Mouse (Mus musculus) left cerebral cortex, adult 8-10 months (tissue): ENCODE data around the gene Olfr819. TPM values are rescaled to one million over a fixed set of nuclear protein-coding genes. Genes with fewer than 3 reads are reported as not detected.
"Not testable (repeated sequence)": the region's sequence is repeated elsewhere in the genome, so short reads cannot be mapped to it uniquely, and the experiment has no call there.

Experiments used
- DNase-seq, 2 experiments: peaks; one replicate each; pipeline ENCODE4 v3.0.0; 2022; ENCODE audit warnings: low spot score in 2 of 2
- total RNA-seq, 4 experiments: library from RNA; stranded (reverse); gene quantifications; 2 replicates each; pipeline ENCODE4 v1.2.4; 2022

The Olfr819 gene
- not detected for total RNA-seq

- not testable (repeated sequence) for DNase-seq
Observed at GRCm38 (mm10) chr10:129967166-129967565, at the start of gene Olfr819. Olfr819 (minus strand) TSS chr10:129967266.

GRCm38 (mm10) chr10:130012321-130012720 is 45.3 kb upstream of the Olfr819 start, which contains the start of gene Olfr820:
Olfr820 (plus strand) TSS chr10:130012621.
- DNase-seq: no peak

- not testable (repeated sequence) for DNase-seq
Observed at GRCm38 (mm10) chr10:130005366-130005765, 38.3 kb upstream of the Olfr819 start.

GRCm38 (mm10) chr10:130004104-130004503 is 37.0 kb upstream of the Olfr819 start:
- not testable (repeated sequence) for DNase-seq

DNA sequence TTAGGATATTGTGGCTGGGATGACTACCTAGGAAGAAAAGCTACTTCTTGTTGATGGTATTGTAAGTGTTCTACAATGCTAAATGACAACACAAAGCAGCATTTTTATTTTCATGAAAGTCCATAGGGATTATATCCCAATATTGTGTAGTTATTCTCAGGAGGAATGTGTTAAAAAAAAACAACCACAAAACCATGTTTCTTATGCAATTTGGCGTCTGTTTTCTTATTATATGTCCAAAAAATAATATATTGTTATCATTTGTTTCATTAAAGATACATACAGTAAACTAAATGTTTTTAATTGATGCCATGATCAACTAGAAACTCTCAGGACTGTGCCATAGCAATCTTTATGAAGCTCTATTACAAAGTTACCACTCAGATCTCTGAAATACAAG is 17.9 kb upstream of the Olfr819 start, which contains the start of gene Gm10310:
TSS of gene Gm10310 (minus strand) at position 101 of the 400 bp plus-strand sequence.
- DNase-seq: not testable (repeated sequence)

- DNase-seq: not testable (repeated sequence)
Observed at GRCm38 (mm10) chr10:129981867-129982266, 14.8 kb upstream of the Olfr819 start.

DNA sequence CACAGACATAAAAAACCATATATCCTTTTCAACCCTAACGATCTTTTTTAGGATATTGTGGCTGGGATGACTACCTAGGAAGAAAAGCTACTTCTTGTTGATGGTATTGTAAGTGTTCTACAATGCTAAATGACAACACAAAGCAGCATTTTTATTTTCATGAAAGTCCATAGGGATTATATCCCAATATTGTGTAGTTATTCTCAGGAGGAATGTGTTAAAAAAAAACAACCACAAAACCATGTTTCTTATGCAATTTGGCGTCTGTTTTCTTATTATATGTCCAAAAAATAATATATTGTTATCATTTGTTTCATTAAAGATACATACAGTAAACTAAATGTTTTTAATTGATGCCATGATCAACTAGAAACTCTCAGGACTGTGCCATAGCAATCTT is 9.0 kb upstream of the Olfr819 start, which contains the start of gene Olfr247:
TSS of gene Olfr247 (minus strand) at position 101 of the 400 bp plus-strand sequence.
- not testable (repeated sequence) for DNase-seq

GRCm38 (mm10) chr10:129972994-129973393 is 5.9 kb upstream of the Olfr819 start:
- not testable (repeated sequence) for DNase-seq

DNA sequence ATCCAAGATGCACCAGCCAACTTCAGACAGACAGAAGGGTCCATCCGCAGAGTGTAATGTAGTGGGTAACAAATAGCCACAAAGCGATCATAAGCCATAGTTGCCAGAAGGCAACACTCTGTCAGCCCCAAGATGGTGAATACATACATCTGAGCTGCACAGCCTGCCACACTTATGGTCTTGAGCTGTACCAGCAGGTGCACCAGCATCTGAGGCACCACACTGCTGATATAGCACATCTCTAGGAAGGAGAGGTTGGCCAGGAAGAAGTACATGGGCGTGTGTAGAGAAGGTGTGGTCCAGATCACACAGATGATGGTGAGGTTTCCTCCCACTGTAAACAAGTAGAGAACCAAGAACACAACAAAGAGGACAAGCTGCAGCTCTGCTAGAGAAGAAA is 834 bp downstream of the Olfr819 start:
- not testable (repeated sequence) for DNase-seq

DNA sequence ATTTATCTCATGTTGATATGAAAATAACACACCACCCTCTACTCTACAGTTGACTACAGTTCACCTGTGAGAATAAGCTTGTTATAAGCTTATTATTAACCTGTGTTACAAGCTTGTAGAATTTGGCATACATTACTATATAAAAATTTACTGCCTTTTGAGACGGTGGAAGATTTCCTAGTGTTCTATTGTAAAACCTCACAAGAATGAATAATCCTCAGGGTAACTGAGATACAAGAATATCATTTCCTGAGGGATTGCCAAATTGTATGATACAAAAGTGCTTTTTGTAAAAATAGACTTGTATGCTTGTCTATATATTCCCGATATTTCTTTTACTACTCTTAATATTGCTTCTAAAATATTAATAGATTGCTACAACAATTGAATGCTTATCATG is 18.1 kb downstream of the Olfr819 start, which contains the start of gene Olfr818:
TSS of gene Olfr818 (minus strand) at position 101 of the 400 bp plus-strand sequence.
- no peak for DNase-seq

GRCm38 (mm10) chr10:129915497-129915896 is 51.6 kb downstream of the Olfr819 start, which contains the start of gene Olfr816:
Olfr816 (minus strand) TSS chr10:129915597.
- DNase-seq: no peak

Other genes with a start within 250 kb of the Olfr819 start
- gene Olfr805, start 237.9 kb downstream of the Olfr819 start, total RNA-seq: not detected
- not detected for gene Olfr806, start 225.3 kb downstream of the Olfr819 start, total RNA-seq
- not detected for gene Olfr807, start 209.5 kb downstream of the Olfr819 start, total RNA-seq
- gene Olfr808, start 201.8 kb downstream of the Olfr819 start, total RNA-seq: not detected
- not detected for gene Olfr809, start 192.6 kb downstream of the Olfr819 start, total RNA-seq
- not detected for gene Olfr810, start 172.3 kb downstream of the Olfr819 start, total RNA-seq
- gene Olfr811, start 162.9 kb downstream of the Olfr819 start, total RNA-seq: not detected
- gene Olfr812, start 121.2 kb downstream of the Olfr819 start, total RNA-seq: not detected
- not detected for gene Olfr813, start 111.9 kb downstream of the Olfr819 start, total RNA-seq
- not detected for gene Olfr814, start 87.4 kb downstream of the Olfr819 start, total RNA-seq
- not detected for gene Olfr815, start 61.4 kb downstream of the Olfr819 start, total RNA-seq
- gene Olfr816, start 51.7 kb downstream of the Olfr819 start, total RNA-seq: not detected
- gene Olfr818, start 18.2 kb downstream of the Olfr819 start, total RNA-seq: not detected
- not detected for gene Olfr247, start 8.9 kb upstream of the Olfr819 start, total RNA-seq
- not detected for gene Gm10310, start 17.8 kb upstream of the Olfr819 start, total RNA-seq
- not detected for gene Olfr820, start 45.4 kb upstream of the Olfr819 start, total RNA-seq
- gene Olfr821, start 63.1 kb upstream of the Olfr819 start, total RNA-seq: not detected
- gene Olfr822, start 103.9 kb upstream of the Olfr819 start, total RNA-seq: not detected
- gene Olfr823, start 148.1 kb upstream of the Olfr819 start, total RNA-seq: not detected
- gene Olfr824, start 162.7 kb upstream of the Olfr819 start, total RNA-seq: not detected
- not detected for gene Olfr825, start 199.5 kb upstream of the Olfr819 start, total RNA-seq
- gene Olfr826, start 216.9 kb upstream of the Olfr819 start, total RNA-seq: not detected
- gene Olfr827, start 247.1 kb upstream of the Olfr819 start, total RNA-seq: not detected